Mouse (Mus musculus) brain, embryonic 14.5 days (tissue): ENCODE data around the gene Usp53.

ENCODE experiments used
- CTCF ChIP-seq: fragments of 200-500 bp; IDR thresholded peaks from 2 replicates; pipeline ENCODE4 v1.5.1; 2012; ENCODE audit warnings: inconsistent platforms, mild to moderate bottlenecking, moderate library complexity, borderline replicate concordance; ENCODE audit not compliant: insufficient read depth, insufficient read length; ENCODE audit errors: extremely low read depth
- POLR2A ChIP-seq: fragments of 200-500 bp; IDR thresholded peaks from 2 replicates; pipeline ENCODE4 v1.6.1; 2012; ENCODE audit warnings: mild to moderate bottlenecking, inconsistent platforms, borderline replicate concordance; ENCODE audit not compliant: poor library complexity, insufficient read depth, insufficient read length, severe bottlenecking; ENCODE audit errors: extremely low read depth

DNA sequence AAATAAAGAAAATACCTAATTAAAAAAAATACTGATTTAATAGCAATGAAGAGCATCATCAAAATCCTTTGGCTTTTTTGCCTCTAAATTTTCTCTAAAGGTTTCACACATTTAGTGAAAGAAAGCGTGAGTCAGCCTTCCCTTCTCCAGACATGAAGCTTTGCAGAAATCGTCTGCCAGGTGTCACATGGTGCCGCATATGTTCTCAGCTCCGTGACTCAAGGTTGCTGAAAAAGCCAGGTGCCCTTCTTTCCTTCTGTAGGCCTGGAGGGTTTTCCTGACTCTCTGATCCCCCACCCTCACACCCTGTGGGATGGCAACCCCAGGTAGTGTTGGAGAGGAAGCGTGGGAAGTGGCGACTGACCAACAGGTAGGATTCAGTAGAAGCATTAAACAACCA, 54.6 kb downstream of the Usp53 start:
- TF ChIP-seq POLR2A (no peak), CTCF (no peak)
